20 mouse cellular contexts compared by ENCODE assay signal in genomic region chr2:110970158-110970557, GRCm38 (mm10). TPM values are rescaled to one million over a fixed set of nuclear protein-coding genes. Genes with fewer than 3 reads are reported as not detected.
DNase-seq lines count a peak whose midpoint lies in the region; ATAC-seq and TF ChIP-seq lines count a peak whose summit lies in the region.
"Had no signal": no experiment of that assay in that cellular context is flagged by ENCODE, and none has a peak within 500 bp of the region (broad histone marks: within the 10 kb centered on the region; RNA-seq: fewer than 3 reads in every experiment).

No protein-coding gene starts in this region.

- no peaks in the 10 kb centered on the region for H3K36me3 ChIP-seq in intestine, embryonic 15.5 days
- H3K36me3 ChIP-seq in intestine, postnatal 0 days (ENCODE audit: control insufficient read depth, insufficient read depth), result no peaks in the 10 kb centered on the region
- no peaks in the 10 kb centered on the region for H3K36me3 ChIP-seq in intestine, embryonic 16.5 days (ENCODE audit: control insufficient read depth, insufficient read depth, low read length)
- H3K36me3 ChIP-seq: G1E had no signal

- TF ChIP-seq CTCF in intestine, postnatal 0 days (IDR thresholded peaks at IDR 0.05; ENCODE audit: low read depth), result no peak

- no peaks in the 10 kb centered on the region for H3K4me1 ChIP-seq in intestine, embryonic 15.5 days (replicated peaks)
- H3K4me1 ChIP-seq in intestine, postnatal 0 days (replicated peaks; ENCODE audit: control insufficient read depth, insufficient read depth, low read length), result no peaks in the 10 kb centered on the region
- no peaks in the 10 kb centered on the region for H3K4me1 ChIP-seq in intestine, embryonic 16.5 days (ENCODE audit: control insufficient read depth, insufficient read depth, low read length)

- no peaks in the 10 kb centered on the region for H3K9me3 ChIP-seq in intestine, embryonic 15.5 days
- no peaks in the 10 kb centered on the region for H3K9me3 ChIP-seq in intestine, postnatal 0 days (ENCODE audit: control insufficient read depth)
- no peaks in the 10 kb centered on the region for H3K9me3 ChIP-seq in intestine, embryonic 16.5 days (ENCODE audit: control insufficient read depth, low read length)
- H3K9me3 ChIP-seq: G1E had no signal

- no peak for DNase-seq in c-Kit-positive CD71-positive TER-119-positive erythroid progenitor cells, embryonic 14.5 days (ENCODE audit: low spot score)
- DNase-seq: adrenal gland, adult 2 months; adrenal gland, adult 8-10 months; adrenal gland, postnatal 10 days; adrenal gland, postnatal 14 days; adrenal gland, postnatal 25 days; adrenal gland, postnatal 36 days; B cell, adult 2 months; cerebellum, adult 11 months; cerebellum, adult 11-12 months; cerebellum, adult 18-20 months; cerebellum, adult 2 months had no signal

- H3K4me3 ChIP-seq in intestine, embryonic 15.5 days (replicated peaks), result no peak overlapping the region
- H3K4me3 ChIP-seq in intestine, postnatal 0 days (ENCODE audit: low read depth, low read length), result no peak overlapping the region
- no peak overlapping the region for H3K4me3 ChIP-seq in intestine, embryonic 16.5 days (ENCODE audit: low read length)

- H3K27me3 ChIP-seq in intestine, embryonic 15.5 days (replicated peaks), result no peaks in the 10 kb centered on the region
- no peaks in the 10 kb centered on the region for H3K27me3 ChIP-seq in intestine, postnatal 0 days (replicated peaks; ENCODE audit: control insufficient read depth, insufficient read depth, low read length)
- H3K27me3 ChIP-seq in intestine, embryonic 16.5 days (replicated peaks; ENCODE audit: control insufficient read depth, insufficient read depth, low read length), result no peaks in the 10 kb centered on the region
- H3K27me3 ChIP-seq: CH12.LX had no signal

- peak; percentile 55; the same call in 1 of the 2 replicates for ATAC-seq in intestine, embryonic 15.5 days
- no peak for ATAC-seq in intestine, postnatal 0 days
- ATAC-seq in intestine, embryonic 16.5 days, result peak; percentile 71
- ATAC-seq: activated CD4-positive, CD25-positive, alpha-beta regulatory T cell, adult 4 months; CD4-positive, CD25-positive, alpha-beta regulatory T cell, adult 4 months; Patski had no signal

- H3K27ac ChIP-seq in intestine, embryonic 15.5 days, result no peak overlapping the region
- H3K27ac ChIP-seq in intestine, postnatal 0 days (ENCODE audit: low read depth, low read length), result no peak overlapping the region
- H3K27ac ChIP-seq in intestine, embryonic 16.5 days (ENCODE audit: low read length), result no peak overlapping the region

- WGBS in intestine, embryonic 15.5 days, result 75% methylated on average over 2 of the region's 2 CpGs
- 41% methylated on average over 2 of the region's 2 CpGs for WGBS in intestine, postnatal 0 days
- 68% methylated on average over 2 of the region's 2 CpGs for WGBS in intestine, embryonic 16.5 days

- H3K4me2 ChIP-seq in intestine, embryonic 15.5 days (replicated peaks), result no peak overlapping the region
- no peak overlapping the region for H3K4me2 ChIP-seq in intestine, postnatal 0 days (replicated peaks; ENCODE audit: low read depth)
- H3K4me2 ChIP-seq in intestine, embryonic 16.5 days (ENCODE audit: low read depth, low read length), result no peak overlapping the region

- no peak overlapping the region for H3K9ac ChIP-seq in intestine, embryonic 15.5 days
- H3K9ac ChIP-seq in intestine, postnatal 0 days (ENCODE audit: low read depth, low read length), result no peak overlapping the region
- no peak overlapping the region for H3K9ac ChIP-seq in intestine, embryonic 16.5 days (ENCODE audit: low read depth, low read length)

RNA-seq across cellular contexts. Expression of gene Ano3, which starts 19.4 kb away (rescaled TPM):
- 0.05 and 0.10 TPM in 2 replicates for polyA plus RNA-seq in intestine, embryonic 15.5 days (2015; fragmentation: Nextera tagmentation; extraction: Ambion mirVana)
- 0.01 and 0.03 TPM in 2 replicates for polyA plus RNA-seq in intestine, postnatal 0 days (2015; fragmentation: Nextera tagmentation; extraction: Ambion mirVana)
- 0.09 TPM in 1 of 2 replicates, not detected in the other for polyA plus RNA-seq in intestine, embryonic 16.5 days (2015; fragmentation: Nextera tagmentation; extraction: Ambion mirVana)
- polyA plus RNA-seq: activated CD4-positive, CD25-positive, alpha-beta regulatory T cell, adult 4 months; Patski had no signal
